Mouse (Mus musculus): ENCODE measurements at regions not wholly inside any gene's neighbourhood (a gene's known extent, or its start where the extent isn't known, plus 50 kb on each side); places are given as distances from the start of the nearest gene placed in this dataset.
"Not testable (repeated sequence)": the region's sequence is repeated elsewhere in the genome, so short reads cannot be mapped to it uniquely, and the experiment has no call there.

- DNase-seq (ENCODE audit: low read depth, low spot score): peak; percentile 8
Observed at GRCm38 (mm10) chr6:60657117-60657911, 172.3 kb downstream of the Snca start.

DNA sequence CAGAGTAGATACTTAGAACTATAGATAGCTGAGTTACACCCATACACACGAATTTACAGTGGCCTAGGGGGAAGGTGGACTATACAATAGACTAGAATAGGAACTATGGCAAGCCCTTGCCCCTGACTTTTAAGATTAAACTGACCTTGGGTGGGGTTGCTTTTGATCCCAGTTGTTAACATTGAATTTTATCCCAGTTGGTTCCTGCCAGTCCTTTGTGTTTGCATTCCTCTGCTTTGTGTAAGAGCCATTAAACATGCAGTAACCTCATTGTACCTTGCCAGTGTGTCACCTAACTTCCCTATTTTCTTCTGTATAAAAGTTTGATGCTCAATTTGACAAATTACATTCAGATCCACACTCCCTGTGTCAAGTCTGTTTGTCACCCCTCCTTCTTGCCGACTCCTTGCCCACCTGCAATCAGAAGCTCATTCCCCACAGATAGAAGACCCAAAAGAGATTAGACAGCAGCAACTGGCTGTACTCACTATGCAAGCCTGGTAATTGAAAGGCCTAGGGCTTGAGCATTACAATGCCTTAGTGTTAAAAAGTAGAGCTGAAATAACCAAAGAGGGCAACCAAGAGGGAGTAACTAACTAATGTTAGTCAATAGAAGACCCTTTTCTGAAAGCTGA, 182.6 kb downstream of the Snca start:
- DNase-seq (ENCODE audit: low read depth, low spot score): not testable (repeated sequence)

- no peak for DNase-seq (ENCODE audit: low read depth, low spot score)
Observed at GRCm38 (mm10) chr6:60642251-60642650, 187.4 kb downstream of the Snca start.

- peak; percentile 54 for DNase-seq (ENCODE audit: low read depth, low spot score)
Observed at GRCm38 (mm10) chr6:60616313-60616712, 213.3 kb downstream of the Snca start.

DNA sequence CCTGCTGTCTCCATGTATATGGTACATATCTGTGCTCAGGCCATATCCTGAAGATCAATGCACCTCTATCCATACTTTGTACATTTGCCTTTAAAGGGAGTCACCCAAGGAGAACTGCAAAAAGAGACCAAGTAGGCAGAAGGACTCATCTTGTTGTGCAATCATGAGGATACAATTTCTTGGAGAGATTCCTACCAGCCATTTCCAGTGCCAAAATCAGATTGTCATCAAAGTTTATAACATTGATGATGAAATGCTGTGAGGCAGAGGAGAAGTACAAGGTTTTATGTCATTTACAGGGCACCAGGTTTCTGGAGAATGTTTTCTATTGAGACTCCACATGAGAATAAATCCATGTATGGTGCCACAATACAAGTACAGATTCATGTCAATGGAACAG, 229.5 kb downstream of the Snca start:
- DNase-seq (ENCODE audit: low read depth, low spot score): no peak

- DNase-seq (ENCODE audit: low read depth, low spot score): peak; percentile 58
Observed at GRCm38 (mm10) chr6:60564261-60564660, 265.4 kb downstream of the Snca start.

DNA sequence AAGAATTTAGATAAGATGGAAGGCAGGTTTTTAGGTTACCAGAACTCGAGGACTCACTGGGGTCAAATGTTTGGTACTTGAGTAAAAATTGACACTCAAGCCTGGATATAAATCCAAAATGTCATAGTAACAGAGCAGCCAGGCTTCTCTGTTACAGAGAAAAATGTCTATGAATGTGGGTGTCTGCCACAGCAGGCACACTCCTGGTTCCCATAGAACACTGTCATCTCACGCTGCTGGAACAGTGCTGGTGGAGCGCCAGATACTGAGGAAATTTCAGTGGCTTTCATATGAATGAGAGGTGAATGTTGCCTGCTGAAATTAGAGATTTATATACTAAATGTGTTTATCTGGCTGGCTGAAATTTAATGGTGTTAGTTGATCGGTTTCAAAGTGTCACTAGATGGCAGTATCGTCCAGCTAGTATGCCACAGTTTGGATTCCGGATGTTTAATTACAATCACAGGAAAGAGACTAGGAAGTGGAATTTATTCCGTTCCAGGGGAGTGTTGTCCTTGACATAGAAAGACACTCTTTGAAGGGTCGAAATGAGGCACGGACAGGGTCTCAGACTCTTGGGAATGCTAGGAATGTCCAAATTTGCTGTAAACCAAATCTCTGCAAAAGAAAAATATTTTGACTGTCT, 273.9 kb downstream of the Snca start:
- peak; percentile 79 for DNase-seq (ENCODE audit: low read depth, low spot score)

All from brain, adult 2 months (tissue).